Mouse (Mus musculus) intestine, postnatal 0 days (tissue): ENCODE measurements around the gene Khsrp. TPM values are rescaled to one million over a fixed set of nuclear protein-coding genes. Genes with fewer than 3 reads are reported as not detected.
"Not testable (repeated sequence)": the region's sequence is repeated elsewhere in the genome, so short reads cannot be mapped to it uniquely, and the experiment has no call there.

ENCODE experiments used
- ATAC-seq: fragments of 200-750 bp; cut with Nextera tagmentation; 2 replicates; pipeline ENCODE4 v1.8.0; 2017; ENCODE audit warnings: mild to moderate bottlenecking, moderate TSS enrichment, moderate library complexity
- H3K27ac ChIP-seq: fragments of 300-500 bp; sonication (generic); 2 replicates; pipeline ENCODE4 v1.5.1; 2014; ENCODE audit warnings: mild to moderate bottlenecking, low read depth, low read length, moderate library complexity
- H3K27me3 ChIP-seq: fragments of 300-500 bp; sonication (generic); replicated peaks from 2 replicates; pipeline ENCODE4 v1.6.1; 2014; ENCODE audit warnings: low read length, mixed read lengths; ENCODE audit not compliant: control insufficient read depth, insufficient read depth
- H3K36me3 ChIP-seq: fragments of 300-500 bp; sonication (generic); 2 replicates; pipeline ENCODE4 v1.6.1; 2014; ENCODE audit warnings: mild to moderate bottlenecking, moderate library complexity; ENCODE audit not compliant: control insufficient read depth, insufficient read depth
- H3K4me1 ChIP-seq: fragments of 300-500 bp; sonication (generic); replicated peaks from 2 replicates; pipeline ENCODE4 v1.6.1; 2014; ENCODE audit warnings: antibody characterized with exemption, low read length, mixed read lengths; ENCODE audit not compliant: control insufficient read depth, insufficient read depth
- H3K4me2 ChIP-seq: fragments of 300-500 bp; sonication (generic); replicated peaks from 2 replicates; pipeline ENCODE4 v1.6.1; 2014; ENCODE audit warnings: low read depth, mild to moderate bottlenecking, moderate library complexity
- H3K4me3 ChIP-seq: fragments of 300-500 bp; sonication (generic); 2 replicates; pipeline ENCODE4 v1.5.1; 2014; ENCODE audit warnings: low read depth, low read length
- H3K9ac ChIP-seq: fragments of 300-500 bp; sonication (generic); 2 replicates; pipeline ENCODE4 v1.6.1; 2014; ENCODE audit warnings: mild to moderate bottlenecking, low read depth, low read length
- H3K9me3 ChIP-seq: fragments of 300-500 bp; sonication (generic); 2 replicates; pipeline ENCODE4 v1.6.1; 2016; ENCODE audit warnings: mixed run types; ENCODE audit not compliant: control insufficient read depth
- CTCF ChIP-seq: sonication (generic); IDR thresholded peaks from 2 replicates; pipeline ENCODE4 v1.5.1; 2016; ENCODE audit warnings: low read depth, mild to moderate bottlenecking, control low read depth, antibody characterized with exemption, moderate library complexity
- WGBS: fragments of 180-500 bp; shearing (Covaris S2); extraction: QIAGEN DNeasy Blood & Tissue Kit; methylation state at CpG from one replicate; pipeline ENCODE4 v1.1.7; 2014; 5-methylcytosine and 5-hydroxymethylcytosine counted together
- polyA plus RNA-seq: library from polyadenylated mRNA; unstranded; fragments of >200 nt; fragmentation: Nextera tagmentation; extraction: Ambion mirVana; gene quantifications from 2 replicates; pipeline ENCODE4 v1.2.1, GENCODE M21; 2015

The Khsrp gene
- polyA plus RNA-seq, 1 experiment from 2014 or later = 18.8 TPM

DNA sequence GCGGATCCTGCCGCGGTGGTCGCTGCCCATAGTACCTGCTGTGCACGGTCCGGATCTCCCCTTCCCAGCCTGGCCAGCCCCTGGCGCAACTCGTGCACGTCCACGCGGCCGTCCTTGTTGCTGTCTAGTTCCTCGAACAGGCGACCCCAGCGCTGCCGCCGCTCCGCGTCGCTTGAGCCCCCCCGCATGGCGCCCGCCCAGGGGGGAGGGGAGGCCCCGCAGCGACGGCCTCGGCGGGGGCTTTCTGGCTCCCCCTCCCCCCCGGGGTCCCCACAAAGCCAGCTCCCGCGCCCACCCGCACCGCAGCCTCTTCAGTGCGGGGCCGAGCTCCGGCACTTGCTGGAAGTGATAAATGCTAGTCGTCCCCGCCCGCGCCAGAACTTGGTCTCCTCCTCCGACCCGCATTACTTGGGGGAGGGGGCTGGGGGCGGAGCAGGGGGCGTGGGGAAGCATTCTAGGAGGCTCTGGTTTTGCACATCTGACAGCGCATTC is 28.2 kb upstream of the Khsrp start, which contains the start of gene Slc25a23:
Gene Slc25a23, minus strand, starts transcription at position 378 of the 492 bp plus-strand sequence.
- no peak for TF ChIP-seq CTCF

GRCm38 (mm10) chr17:57058891-57059485 is 27.7 kb upstream of the Khsrp start, which contains the start of gene Crb3:
Gene Crb3, plus strand, starts transcription at chr17:57059105.
- H3K27ac ChIP-seq = 0 out of 2 replicates have a peak within 1 kb of the TSS, but pooled peaks have one; percentile 76
- H3K4me2 ChIP-seq = peak within 1 kb of the TSS; percentile 98
- no peaks in the 10 kb centered on the region for H3K9me3 ChIP-seq
- H3K9ac ChIP-seq = peak within 1 kb of the TSS; percentile 69
- under 1% methylated on average over 20 of the region's 22 CpGs for WGBS
- H3K4me3 ChIP-seq = peak within 1 kb of the TSS; percentile 68
- H3K4me1 ChIP-seq = peaks cover 6% of the 10 kb centered on the region; the same call in 1 of the 2 replicates
- TF ChIP-seq CTCF = no peak
- H3K27me3 ChIP-seq = peaks cover 8% of the 10 kb centered on the region; the same call in 1 of the 2 replicates
- H3K36me3 ChIP-seq = no peaks in the 10 kb centered on the region; the same call in 1 of the 2 replicates
- no peak for ATAC-seq

More for the DNA sequence above, 28.2 kb upstream of the Khsrp start, which contains the start of gene Slc25a23:
- Histone ChIP-seq H3K27ac (peak within 1 kb of the TSS; percentile 76), H3K4me2 (peak within 1 kb of the TSS; percentile 98), H3K27me3 (peaks cover 8% of the 10 kb centered on the region; the same call in 1 of the 2 replicates), H3K4me1 (peaks cover 11% of the 10 kb centered on the region; the same call in 1 of the 2 replicates), H3K36me3 (no peaks in the 10 kb centered on the region; the same call in 1 of the 2 replicates), H3K9ac (peak within 1 kb of the TSS; percentile 69), H3K4me3 (peak within 1 kb of the TSS; percentile 68), H3K9me3 (no peaks in the 10 kb centered on the region)
- WGBS = under 1% methylated on average over 36 of the region's 45 CpGs
- ATAC-seq = no peak

DNA sequence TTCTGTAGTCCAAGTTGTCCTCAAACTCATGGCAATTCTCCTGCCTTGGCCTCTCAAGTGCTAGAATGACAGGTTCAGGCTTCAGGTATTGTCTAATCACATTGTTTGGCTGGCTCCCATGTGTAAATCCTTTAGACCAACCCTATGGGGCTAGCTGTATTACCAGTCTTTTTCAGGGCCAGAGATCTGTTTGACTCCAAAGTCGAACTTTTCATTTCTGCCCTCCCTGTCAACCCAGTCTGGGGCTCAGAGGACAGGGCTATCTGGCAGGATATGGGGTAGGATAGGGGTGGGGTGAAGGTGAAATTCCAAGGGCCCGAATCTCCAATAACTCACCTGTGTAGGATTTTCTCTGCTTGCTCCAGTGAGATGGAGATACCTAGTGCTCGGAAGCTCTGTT is 24.9 kb upstream of the Khsrp start:
- Histone ChIP-seq H3K36me3 (no peaks in the 10 kb centered on the region; the same call in 1 of the 2 replicates), H3K27me3 (no peaks in the 10 kb centered on the region), H3K4me3 (no peak overlapping the region), H3K9ac (no peak overlapping the region), H3K27ac (no peak overlapping the region), H3K9me3 (no peaks in the 10 kb centered on the region), H3K4me2 (no peak overlapping the region), H3K4me1 (peaks cover 6% of the 10 kb centered on the region; the same call in 1 of the 2 replicates)
- no peak for TF ChIP-seq CTCF
- WGBS = 83% methylated on average over 3 of the region's 3 CpGs
- no peak for ATAC-seq

- not testable (repeated sequence) for H3K9me3 ChIP-seq, H3K36me3 ChIP-seq, H3K27me3 ChIP-seq, ATAC-seq, H3K27ac ChIP-seq, H3K4me1 ChIP-seq, H3K4me2 ChIP-seq, H3K4me3 ChIP-seq, H3K9ac ChIP-seq
- WGBS = 89% methylated on average over 4 of the region's 4 CpGs
- TF ChIP-seq CTCF = peak; percentile 59
These were observed 20.4 kb upstream of the Khsrp start for GRCm38 (mm10) chr17:57051679-57052078.

DNA sequence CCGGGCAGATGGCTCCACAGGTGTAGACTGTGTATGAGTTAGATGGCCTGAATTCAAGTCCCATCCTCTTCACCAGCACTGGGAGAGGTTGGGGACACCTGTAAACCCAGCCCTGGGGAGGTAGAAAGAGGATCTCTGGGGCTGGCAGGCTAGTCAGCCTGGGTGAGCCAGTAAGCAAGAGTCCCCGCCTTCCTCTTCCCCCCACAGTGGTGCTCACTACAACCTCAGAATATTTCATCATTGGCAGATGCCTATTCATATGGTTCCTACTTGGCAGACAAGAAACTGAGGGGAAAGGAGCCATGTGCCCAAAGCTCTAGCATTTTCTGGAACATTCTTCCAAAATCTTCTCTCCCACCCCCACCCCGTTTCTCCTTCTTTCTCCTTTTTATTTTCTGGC is 17.5 kb upstream of the Khsrp start:
- Histone ChIP-seq H3K9ac (no peak overlapping the region), H3K4me3 (no peak overlapping the region), H3K9me3 (no peaks in the 10 kb centered on the region), H3K36me3 (peaks cover 6% of the 10 kb centered on the region; the same call in 1 of the 2 replicates), H3K4me1 (no peaks in the 10 kb centered on the region), H3K4me2 (no peak overlapping the region), H3K27ac (no peak overlapping the region), H3K27me3 (no peaks in the 10 kb centered on the region)
- TF ChIP-seq CTCF = no peak
- WGBS = 84% methylated on average over 3 of the region's 3 CpGs
- ATAC-seq = no peak

- WGBS = 60% methylated on average over 5 of the region's 5 CpGs
- H3K27me3 ChIP-seq = no peaks in the 10 kb centered on the region
- H3K4me2 ChIP-seq = no peak overlapping the region
- no peaks in the 10 kb centered on the region for H3K9me3 ChIP-seq
- no peak overlapping the region for H3K27ac ChIP-seq
- H3K9ac ChIP-seq = no peak overlapping the region
- ATAC-seq = no peak
- no peak for TF ChIP-seq CTCF
- H3K4me1 ChIP-seq = no peaks in the 10 kb centered on the region
- no peak overlapping the region for H3K4me3 ChIP-seq
- H3K36me3 ChIP-seq = peaks cover 6% of the 10 kb centered on the region; the same call in 1 of the 2 replicates
These were observed 16.1 kb upstream of the Khsrp start for GRCm38 (mm10) chr17:57047406-57047805.
